Mouse (Mus musculus): ENCODE data around the gene Galnt16. TPM values are rescaled to one million over a fixed set of nuclear protein-coding genes. Genes with fewer than 3 reads are reported as not detected.

The Galnt16 gene
- polyA plus RNA-seq, 1 experiment from 2014 or later: 6.0 TPM

DNA sequence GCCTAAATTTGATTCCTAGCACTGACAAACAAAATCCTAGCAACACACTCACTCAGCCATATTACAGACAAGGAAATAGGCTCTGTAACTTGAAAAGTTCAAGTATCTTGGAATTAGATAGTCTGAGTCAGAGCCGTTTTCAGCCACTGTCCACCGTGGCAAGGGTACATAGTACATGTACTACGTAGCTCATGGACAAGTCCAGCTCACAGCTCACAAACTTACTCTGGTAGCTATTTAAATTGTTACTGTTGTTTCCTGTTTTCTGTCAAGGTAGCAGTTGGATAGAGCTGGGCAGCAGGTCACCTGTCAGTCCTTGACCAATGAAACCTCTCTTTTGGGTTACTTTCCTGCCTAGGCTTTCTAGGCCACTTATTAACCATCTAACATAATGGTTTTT, 128.3 kb downstream of the Galnt16 start:
- no peak for ATAC-seq (replicated peaks; ENCODE audit: extremely low read depth, insufficient read depth, low FRiP score)
- H3K9me3 ChIP-seq (replicated peaks; ENCODE audit: control insufficient read depth, low read length): no peaks in the 10 kb centered on the region
- 0 out of 2 replicates have a peak, but pooled peaks cover 4% of the 10 kb centered on the region for H3K36me3 ChIP-seq (ENCODE audit: control insufficient read depth, insufficient read depth)
- H3K27me3 ChIP-seq (ENCODE audit: control insufficient read depth, insufficient read depth, low read length): no peaks in the 10 kb centered on the region
- H3K4me3 ChIP-seq (ENCODE audit: low read length): no peak overlapping the region
- no peak overlapping the region for H3K27ac ChIP-seq (ENCODE audit: low read length)
- H3K9ac ChIP-seq (ENCODE audit: low read length): no peak overlapping the region
- WGBS: 89% methylated on average over 3 of the region's 3 CpGs
- peaks cover 27% of the 10 kb centered on the region for H3K4me1 ChIP-seq (ENCODE audit: control insufficient read depth, insufficient read depth, low read length)
- peak overlapping the region; percentile 5; the same call in 1 of the 2 replicates for H3K4me2 ChIP-seq (ENCODE audit: low read depth, low read length)

DNA sequence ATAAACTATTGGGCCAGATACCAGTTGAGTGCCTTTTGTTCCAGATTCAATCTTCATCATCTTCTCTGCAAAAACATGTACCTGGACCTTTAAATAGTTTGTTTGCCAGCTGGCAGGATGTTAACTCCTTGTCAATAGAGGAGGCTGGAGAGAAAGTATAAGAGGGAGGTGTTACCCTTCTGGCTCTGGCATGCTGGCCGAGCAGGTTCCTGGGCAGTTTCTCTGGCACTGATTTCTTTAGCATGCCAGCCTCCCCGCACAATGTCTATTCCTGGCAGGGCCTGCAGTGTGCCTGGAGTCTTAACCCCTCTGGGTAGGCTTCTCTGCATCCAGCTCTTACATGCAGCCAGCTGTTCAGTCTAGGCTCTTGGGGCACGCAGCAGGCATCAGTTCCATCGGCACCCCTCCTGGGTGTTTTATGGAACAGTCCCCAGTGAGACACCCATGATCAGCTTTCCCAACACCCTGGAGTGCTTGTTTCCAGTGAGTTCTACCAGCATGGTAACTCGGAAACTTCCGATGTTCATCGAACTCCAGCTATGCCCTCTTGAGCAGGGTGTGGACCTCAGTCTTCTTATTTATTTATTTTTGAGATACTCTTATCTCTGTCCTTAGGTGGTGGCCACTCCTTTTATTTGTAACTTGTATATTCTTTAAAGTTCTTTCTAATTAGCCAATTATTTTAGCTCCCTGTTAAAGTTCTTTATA, 136.0 kb downstream of the Galnt16 start:
- Histone ChIP-seq H3K9ac (ENCODE audit: low read length) (0 out of 2 replicates have a peak overlapping the region, but pooled peaks have one; percentile 9), H3K9me3 (replicated peaks; ENCODE audit: control insufficient read depth, low read length) (no peaks in the 10 kb centered on the region), H3K36me3 (ENCODE audit: control insufficient read depth, insufficient read depth) (no peaks in the 10 kb centered on the region), H3K27me3 (ENCODE audit: control insufficient read depth, insufficient read depth, low read length) (no peaks in the 10 kb centered on the region), H3K27ac (ENCODE audit: low read length) (peak overlapping the region; percentile 51), H3K4me1 (ENCODE audit: control insufficient read depth, insufficient read depth, low read length) (peaks cover 8% of the 10 kb centered on the region), H3K4me3 (ENCODE audit: low read length) (no peak overlapping the region), H3K4me2 (ENCODE audit: low read depth, low read length) (no peak overlapping the region)
- 75% methylated on average over 7 of the region's 7 CpGs for WGBS
- ATAC-seq (replicated peaks; ENCODE audit: extremely low read depth, insufficient read depth, low FRiP score): no peak

DNA sequence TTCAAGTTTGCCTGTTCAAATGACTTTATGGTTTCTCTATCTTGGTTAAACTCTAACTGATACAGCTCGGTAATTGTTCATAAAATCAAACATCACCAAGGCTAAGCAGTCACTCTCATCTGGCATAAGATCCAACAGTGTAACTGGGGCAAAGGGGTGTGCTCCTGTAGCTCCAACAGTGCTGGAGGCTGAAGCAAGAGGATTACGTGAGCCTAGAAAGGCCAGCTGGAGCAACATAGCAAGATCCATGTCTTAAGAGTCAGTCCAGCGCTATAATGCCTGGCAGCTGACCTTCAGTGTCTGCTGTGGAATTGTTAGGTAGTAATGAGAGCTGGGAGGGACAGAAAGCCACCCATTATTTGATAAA, 136.6 kb downstream of the Galnt16 start:
- WGBS: 88% methylated on average over 3 of the region's 3 CpGs
- no peak for ATAC-seq (replicated peaks; ENCODE audit: extremely low read depth, insufficient read depth, low FRiP score)
- H3K9me3 ChIP-seq (replicated peaks; ENCODE audit: control insufficient read depth, low read length): no peaks in the 10 kb centered on the region
- no peak overlapping the region for H3K4me2 ChIP-seq (ENCODE audit: low read depth, low read length)
- no peaks in the 10 kb centered on the region for H3K36me3 ChIP-seq (ENCODE audit: control insufficient read depth, insufficient read depth)
- H3K9ac ChIP-seq (ENCODE audit: low read length): no peak overlapping the region
- peaks cover 8% of the 10 kb centered on the region for H3K4me1 ChIP-seq (ENCODE audit: control insufficient read depth, insufficient read depth, low read length)
- H3K27me3 ChIP-seq (ENCODE audit: control insufficient read depth, insufficient read depth, low read length): no peaks in the 10 kb centered on the region
- H3K27ac ChIP-seq (ENCODE audit: low read length): no peak overlapping the region
- no peak overlapping the region for H3K4me3 ChIP-seq (ENCODE audit: low read length)

DNA sequence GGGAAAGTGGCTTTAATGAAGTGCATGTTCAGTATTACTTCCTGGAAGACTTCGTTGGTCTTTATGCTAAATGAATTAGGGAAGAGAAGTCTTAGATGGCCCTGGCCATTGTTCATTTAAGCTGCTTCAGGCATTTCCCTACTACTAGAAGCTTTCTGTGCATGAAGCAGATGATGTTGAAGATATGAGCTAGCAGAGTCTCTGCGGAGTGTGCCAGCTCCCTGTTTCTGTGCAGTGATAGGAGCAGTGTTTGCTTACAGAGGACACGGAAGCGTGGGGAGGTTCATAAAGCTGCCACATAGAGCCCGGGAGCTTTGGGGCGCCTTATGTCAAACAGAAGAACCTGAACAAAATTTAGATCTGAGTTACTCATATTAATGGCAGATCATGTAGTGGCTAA, 140.6 kb downstream of the Galnt16 start:
- Histone ChIP-seq H3K9me3 (replicated peaks; ENCODE audit: control insufficient read depth, low read length) (no peaks in the 10 kb centered on the region), H3K4me2 (ENCODE audit: low read depth, low read length) (no peak overlapping the region), H3K4me3 (ENCODE audit: low read length) (no peak overlapping the region), H3K27ac (ENCODE audit: low read length) (no peak overlapping the region), H3K4me1 (ENCODE audit: control insufficient read depth, insufficient read depth, low read length) (peaks cover 11% of the 10 kb centered on the region), H3K27me3 (ENCODE audit: control insufficient read depth, insufficient read depth, low read length) (no peaks in the 10 kb centered on the region), H3K9ac (ENCODE audit: low read length) (no peak overlapping the region), H3K36me3 (ENCODE audit: control insufficient read depth, insufficient read depth) (peaks cover 8% of the 10 kb centered on the region)
- no peak for ATAC-seq (replicated peaks; ENCODE audit: extremely low read depth, insufficient read depth, low FRiP score)
- WGBS: 74% methylated on average over 6 of the region's 6 CpGs

DNA sequence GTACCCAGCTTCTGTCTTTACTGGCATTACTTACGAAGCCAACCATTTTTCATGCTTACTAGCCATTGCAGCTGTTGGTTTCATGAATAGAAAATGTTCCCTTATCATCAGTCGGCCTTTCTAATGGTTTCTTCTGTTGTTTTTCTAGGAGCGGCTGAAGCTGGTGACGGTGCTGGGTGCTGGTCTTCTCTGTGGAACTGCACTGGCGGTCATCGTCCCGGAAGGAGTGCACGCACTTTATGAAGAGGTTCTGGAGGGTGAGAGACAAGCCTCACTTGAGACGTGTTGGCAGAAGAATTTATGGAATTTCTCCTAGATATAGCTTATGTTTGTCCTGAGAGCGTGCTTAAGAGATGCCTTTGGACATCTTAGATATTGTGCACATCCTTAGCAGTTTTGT, 144.2 kb downstream of the Galnt16 start:
- peaks cover 15% of the 10 kb centered on the region for H3K36me3 ChIP-seq (ENCODE audit: control insufficient read depth, insufficient read depth)
- H3K4me2 ChIP-seq (ENCODE audit: low read depth, low read length): no peak overlapping the region

DNA sequence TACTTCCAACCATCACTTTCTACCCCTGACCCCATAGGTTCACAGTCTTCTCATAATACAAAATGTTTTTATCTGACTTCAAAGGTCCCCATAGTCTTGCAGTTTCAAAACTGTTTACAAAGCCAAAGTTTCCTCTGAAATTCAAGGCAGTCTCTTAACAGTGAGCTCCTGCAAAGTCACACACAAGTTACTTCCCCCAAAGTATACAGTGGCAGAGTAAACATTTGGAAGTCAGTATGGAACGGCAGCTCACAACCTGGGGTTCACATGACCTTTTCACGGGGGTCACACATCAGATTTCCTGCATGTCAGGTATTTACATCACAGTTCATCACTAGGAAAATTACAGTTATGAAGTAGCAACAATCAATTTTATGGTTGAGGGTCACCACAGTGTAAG, 145.9 kb downstream of the Galnt16 start:
- Histone ChIP-seq H3K27me3 (ENCODE audit: control insufficient read depth, insufficient read depth, low read length) (no peaks in the 10 kb centered on the region), H3K4me2 (ENCODE audit: low read depth, low read length) (no peak overlapping the region), H3K9me3 (replicated peaks; ENCODE audit: control insufficient read depth, low read length) (no peaks in the 10 kb centered on the region), H3K4me3 (ENCODE audit: low read length) (no peak overlapping the region), H3K36me3 (ENCODE audit: control insufficient read depth, insufficient read depth) (peaks cover 15% of the 10 kb centered on the region), H3K27ac (ENCODE audit: low read length) (no peak overlapping the region), H3K9ac (ENCODE audit: low read length) (no peak overlapping the region), H3K4me1 (ENCODE audit: control insufficient read depth, insufficient read depth, low read length) (peaks cover 5% of the 10 kb centered on the region; the same call in 1 of the 2 replicates)
- ATAC-seq (replicated peaks; ENCODE audit: extremely low read depth, insufficient read depth, low FRiP score): no peak
- 75% methylated on average over 2 of the region's 2 CpGs for WGBS

More for the DNA sequence above, 144.2 kb downstream of the Galnt16 start:
- Histone ChIP-seq H3K9me3 (replicated peaks; ENCODE audit: control insufficient read depth, low read length) (no peaks in the 10 kb centered on the region), H3K9ac (ENCODE audit: low read length) (no peak overlapping the region), H3K27me3 (ENCODE audit: control insufficient read depth, insufficient read depth, low read length) (no peaks in the 10 kb centered on the region), H3K27ac (ENCODE audit: low read length) (no peak overlapping the region), H3K4me1 (ENCODE audit: control insufficient read depth, insufficient read depth, low read length) (peaks cover 5% of the 10 kb centered on the region; the same call in 1 of the 2 replicates), H3K4me3 (ENCODE audit: low read length) (no peak overlapping the region)
- no peak for ATAC-seq (replicated peaks; ENCODE audit: extremely low read depth, insufficient read depth, low FRiP score)
- WGBS: 57% methylated on average over 10 of the region's 10 CpGs

DNA sequence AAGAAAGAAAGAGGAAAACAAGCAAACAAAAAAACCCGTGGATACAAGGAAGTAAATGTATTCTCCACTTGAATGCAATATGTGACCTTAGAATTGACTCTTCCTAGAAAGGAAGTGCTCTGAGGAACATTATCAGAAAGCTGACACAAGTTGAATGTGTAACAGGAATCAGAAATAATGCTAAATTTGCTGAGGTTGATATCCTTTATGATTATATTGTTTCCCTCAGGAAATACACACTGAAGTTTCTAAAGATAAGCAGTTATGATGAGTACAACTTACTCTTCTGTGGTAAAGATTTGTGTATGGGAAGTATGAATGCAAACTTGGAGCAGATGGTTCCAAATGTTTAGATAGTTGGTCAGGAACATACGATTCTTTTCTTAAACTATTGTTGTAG, 150.3 kb downstream of the Galnt16 start:
- Histone ChIP-seq H3K27me3 (ENCODE audit: control insufficient read depth, insufficient read depth, low read length) (no peaks in the 10 kb centered on the region), H3K4me1 (ENCODE audit: control insufficient read depth, insufficient read depth, low read length) (no peaks in the 10 kb centered on the region), H3K27ac (ENCODE audit: low read length) (no peak overlapping the region), H3K4me2 (ENCODE audit: low read depth, low read length) (no peak overlapping the region), H3K36me3 (ENCODE audit: control insufficient read depth, insufficient read depth) (peaks cover 11% of the 10 kb centered on the region), H3K9me3 (replicated peaks; ENCODE audit: control insufficient read depth, low read length) (no peaks in the 10 kb centered on the region), H3K4me3 (ENCODE audit: low read length) (no peak overlapping the region), H3K9ac (ENCODE audit: low read length) (no peak overlapping the region)
- WGBS: 69% methylated on average over 2 of the region's 2 CpGs
- ATAC-seq (replicated peaks; ENCODE audit: extremely low read depth, insufficient read depth, low FRiP score): no peak

DNA sequence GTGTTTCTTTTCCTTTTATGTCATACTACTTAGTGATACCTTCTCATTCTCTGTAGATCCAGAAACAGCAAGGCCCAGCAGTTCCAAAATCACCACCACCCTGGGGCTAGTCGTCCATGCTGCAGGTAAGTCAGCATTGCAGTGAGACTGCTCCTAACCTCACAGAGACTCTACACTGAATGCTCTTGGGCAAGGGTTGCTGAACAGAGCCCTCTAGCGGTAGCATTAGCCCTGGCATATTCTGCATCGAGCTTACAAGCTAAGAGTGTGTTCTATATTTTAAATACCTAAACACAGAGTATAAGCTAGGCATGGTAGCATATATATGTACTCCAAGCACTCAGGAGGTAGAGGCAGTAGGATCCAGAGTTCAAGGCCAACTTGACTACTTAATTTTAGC, 155.1 kb downstream of the Galnt16 start:
- 12% methylated on average over 3 of the region's 3 CpGs for WGBS
- peaks cover 18% of the 10 kb centered on the region for H3K36me3 ChIP-seq (ENCODE audit: control insufficient read depth, insufficient read depth)
- H3K4me1 ChIP-seq (ENCODE audit: control insufficient read depth, insufficient read depth, low read length): no peaks in the 10 kb centered on the region
- H3K27ac ChIP-seq (ENCODE audit: low read length): no peak overlapping the region
- ATAC-seq (replicated peaks; ENCODE audit: extremely low read depth, insufficient read depth, low FRiP score): no peak
- H3K4me3 ChIP-seq (ENCODE audit: low read length): no peak overlapping the region
- H3K27me3 ChIP-seq (ENCODE audit: control insufficient read depth, insufficient read depth, low read length): no peaks in the 10 kb centered on the region
- no peak overlapping the region for H3K9ac ChIP-seq (ENCODE audit: low read length)
- H3K4me2 ChIP-seq (ENCODE audit: low read depth, low read length): no peak overlapping the region
- no peaks in the 10 kb centered on the region for H3K9me3 ChIP-seq (replicated peaks; ENCODE audit: control insufficient read depth, low read length)

All from heart, embryonic 16.5 days (tissue).